Mouse (Mus musculus) layer of hippocampus, adult 9-10 months (tissue): ENCODE data around the gene Sh2d3c.

ENCODE experiments used
- DNase-seq: peaks from one replicate; pipeline ENCODE4 v3.0.0; 2022; ENCODE audit warnings: low spot score

Gene Sh2d3c

DNA sequence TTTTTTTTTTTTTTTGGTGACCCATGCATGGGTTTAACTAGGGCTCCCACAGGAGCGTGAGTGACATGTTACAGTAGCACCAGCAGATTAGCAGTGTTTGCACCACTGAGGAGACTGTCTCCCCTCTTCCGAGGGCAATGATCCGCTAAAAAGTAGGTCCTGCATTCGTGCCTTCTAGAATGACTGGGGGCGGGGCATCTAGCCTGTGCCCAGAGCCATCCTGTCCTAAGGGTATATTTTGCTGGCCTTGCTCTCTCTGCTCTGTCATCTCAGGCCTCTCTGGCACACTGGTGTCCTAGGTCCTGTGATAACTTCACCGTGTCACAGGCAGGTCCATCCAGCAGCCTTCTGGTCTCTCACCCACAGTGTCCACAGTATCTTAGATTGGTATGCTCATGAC lies 21.2 kb upstream of the Sh2d3c start:
- no peak for DNase-seq

DNA sequence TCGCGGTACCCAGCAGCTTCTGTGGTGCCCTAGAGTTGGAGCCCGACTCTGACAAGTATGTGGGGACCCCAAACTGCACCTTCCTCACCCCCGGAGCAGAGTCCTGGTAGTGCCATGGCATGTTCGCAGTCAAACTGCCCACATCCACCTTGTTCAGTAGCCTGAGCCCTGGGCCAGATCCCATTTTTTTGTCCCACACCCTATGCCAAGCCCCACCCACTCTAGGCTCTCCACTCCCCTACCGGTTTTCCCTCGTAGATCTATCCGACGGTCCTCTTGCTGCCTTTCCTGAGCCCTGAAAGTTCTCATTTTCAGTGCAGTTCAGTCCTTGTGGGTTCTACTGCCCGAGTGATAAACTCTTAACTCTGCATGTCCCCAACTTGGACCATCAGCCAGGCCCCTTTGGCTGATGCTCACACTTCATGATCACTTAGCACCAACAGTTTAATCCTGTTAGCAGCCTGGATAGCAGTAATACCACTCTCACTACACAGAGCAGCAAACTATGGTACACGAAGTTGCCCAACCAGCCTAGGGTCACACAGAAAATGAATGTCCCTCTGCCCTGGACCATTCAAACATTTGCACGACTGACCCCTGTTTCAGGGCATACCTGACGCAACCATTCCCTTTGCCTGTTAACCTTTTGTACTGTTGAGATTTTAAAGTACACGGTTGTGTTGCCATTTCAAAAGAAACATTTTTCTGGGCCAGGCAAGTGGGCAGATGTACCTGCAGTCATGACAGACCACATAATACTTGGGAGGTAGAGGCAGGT lies 19.7 kb upstream of the Sh2d3c start:
- DNase-seq = no peak

DNA sequence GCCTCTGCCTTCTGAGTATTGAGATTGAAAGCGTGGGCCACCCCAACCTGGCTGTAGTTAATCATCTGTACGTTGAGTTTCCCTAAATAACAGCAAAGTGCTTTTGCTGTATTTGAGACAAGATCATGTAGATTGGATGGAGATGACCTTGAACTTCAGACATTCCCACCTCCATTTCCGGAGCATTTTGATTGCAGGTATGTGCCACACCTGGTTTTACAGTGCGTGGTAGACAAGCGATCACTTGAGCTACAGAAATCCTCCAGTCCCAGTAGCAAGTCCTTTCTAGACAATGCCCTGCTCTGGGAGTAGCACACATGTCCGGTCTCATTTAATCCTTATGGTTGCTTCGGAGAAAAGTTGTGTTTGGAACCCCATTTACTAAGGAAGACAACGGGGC lies 17.8 kb upstream of the Sh2d3c start:
- DNase-seq = no peak

DNA sequence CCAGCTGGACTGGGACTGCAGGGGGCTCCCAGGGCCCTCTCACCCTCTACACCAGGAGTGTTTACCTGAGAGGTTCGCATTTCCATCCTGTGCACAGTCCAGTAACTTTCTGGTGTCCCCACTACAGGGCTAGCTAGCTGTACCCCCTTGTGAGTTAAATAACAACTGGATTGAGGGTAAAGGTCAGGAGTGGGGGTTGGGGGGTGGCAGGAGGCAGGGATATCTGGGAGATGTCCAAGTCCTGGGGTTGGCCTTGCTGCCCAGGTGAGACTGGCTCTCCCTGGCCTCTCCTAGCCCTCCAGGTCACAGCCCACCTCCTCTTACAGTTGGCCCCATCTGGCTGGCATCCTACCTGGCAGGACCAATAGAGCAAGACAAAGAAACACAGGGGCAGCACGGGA lies 16.8 kb upstream of the Sh2d3c start, which contains the start of gene Fpgs:
Gene Fpgs, minus strand, starts transcription at position 125 of the 401 bp plus-strand sequence.
- DNase-seq = no peak

DNA sequence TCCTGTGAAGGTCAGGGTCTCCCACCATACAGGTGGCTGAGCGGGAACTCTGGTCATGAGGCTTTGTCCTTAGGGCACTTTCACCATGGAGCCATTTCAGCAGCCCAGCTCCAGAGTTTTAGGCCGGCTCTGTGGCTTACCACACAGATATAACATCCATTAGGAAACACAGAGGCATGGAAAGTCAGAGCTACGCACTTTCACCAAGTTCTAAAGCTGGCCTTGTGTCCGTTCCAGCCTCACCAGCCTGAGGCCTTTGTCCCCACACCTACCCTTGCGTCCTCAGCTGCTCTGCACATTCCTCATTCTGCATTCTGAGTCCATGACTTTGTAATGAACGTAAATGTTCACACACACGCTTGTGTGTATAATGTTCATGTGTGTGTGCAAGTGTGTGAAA lies 15.8 kb upstream of the Sh2d3c start:
- no peak for DNase-seq

DNA sequence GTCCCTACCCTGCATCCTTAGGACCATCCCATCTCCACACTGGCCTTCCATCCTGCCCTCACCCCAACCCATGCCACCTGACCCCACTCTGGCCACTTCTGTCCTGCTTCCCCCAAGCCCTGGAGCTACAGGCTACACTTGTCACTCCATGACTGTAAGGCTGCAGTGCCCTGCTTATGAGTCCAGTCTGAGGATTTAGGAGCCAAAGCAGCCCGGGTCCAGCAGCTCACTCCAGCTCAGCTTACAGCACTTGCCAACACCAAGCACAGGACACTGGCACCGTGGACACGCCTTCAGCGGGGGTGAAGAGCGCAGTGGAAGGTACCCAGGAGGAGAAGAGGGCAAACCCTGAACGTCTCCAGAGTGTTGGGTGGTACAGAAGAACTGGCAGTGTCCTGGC lies 13.9 kb upstream of the Sh2d3c start:
- DNase-seq = no peak

DNA sequence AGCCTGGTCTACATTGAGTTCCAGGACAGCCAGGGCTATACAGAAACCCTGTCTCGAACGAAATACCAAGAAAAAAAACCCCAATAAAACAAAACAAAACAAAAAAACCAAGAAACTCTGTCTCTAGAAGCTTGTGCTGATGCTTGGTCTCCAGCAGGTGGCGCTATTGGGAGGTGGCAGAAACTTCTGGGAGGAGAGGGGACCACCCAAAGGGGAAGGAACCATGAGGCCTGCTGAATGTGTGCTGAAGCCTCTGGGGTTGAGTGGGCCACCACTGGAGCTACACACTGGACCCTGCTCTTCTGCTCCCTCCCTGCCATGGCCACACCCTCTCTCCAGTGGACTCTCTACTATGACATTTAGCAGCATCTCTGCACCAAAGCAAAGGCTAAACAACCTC lies 12.2 kb upstream of the Sh2d3c start:
- DNase-seq = no peak

DNA sequence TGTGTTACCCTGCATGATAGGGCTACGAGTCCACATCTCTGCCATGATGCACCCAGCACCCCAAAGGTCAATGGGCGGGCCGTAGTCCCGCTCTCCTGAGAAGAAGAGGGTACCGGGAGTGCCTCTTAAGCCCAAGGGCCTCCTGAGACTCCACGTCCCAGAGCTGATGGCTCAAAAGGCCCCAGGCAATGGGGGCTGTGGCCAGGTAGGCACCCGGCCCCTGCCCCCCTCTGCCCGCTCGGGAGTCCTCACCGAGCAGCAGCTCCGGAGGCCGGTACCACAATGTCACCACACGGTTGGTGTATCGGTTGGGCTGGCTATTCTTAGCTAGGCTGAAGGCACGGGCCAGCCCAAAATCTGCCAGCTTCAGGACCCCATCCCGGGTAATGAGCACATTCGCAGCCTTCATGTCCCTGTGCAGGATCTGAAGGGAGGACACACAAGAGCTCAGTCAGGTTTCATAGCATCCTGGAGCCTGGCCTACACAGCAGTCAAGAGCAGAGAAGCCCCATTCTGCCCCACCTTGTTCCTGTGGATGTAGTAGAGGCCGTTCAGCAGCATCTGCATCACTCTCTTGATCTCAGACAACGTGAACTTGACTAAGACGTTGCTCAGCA lies 11.2 kb upstream of the Sh2d3c start:
- DNase-seq = no peak

DNA sequence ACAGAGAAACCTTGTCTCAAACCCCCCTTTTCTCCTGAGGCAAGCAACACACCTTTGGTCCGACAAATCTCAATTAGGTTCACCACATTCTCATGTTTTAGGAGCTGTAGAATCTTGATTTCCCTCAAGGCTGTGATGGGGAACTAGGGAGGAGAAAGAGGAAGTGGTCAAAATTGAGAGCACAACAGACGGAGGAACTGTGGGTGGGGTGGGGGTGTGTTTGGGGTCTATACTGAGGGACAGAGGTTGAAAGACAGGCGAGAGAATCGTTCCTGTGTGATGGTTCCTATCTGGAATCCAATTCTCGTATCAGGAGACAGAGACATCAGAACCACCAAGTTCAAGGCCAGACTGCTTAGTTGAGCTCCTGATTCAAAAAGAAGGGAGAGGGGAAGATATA lies 10.4 kb upstream of the Sh2d3c start:
- DNase-seq = no peak

DNA sequence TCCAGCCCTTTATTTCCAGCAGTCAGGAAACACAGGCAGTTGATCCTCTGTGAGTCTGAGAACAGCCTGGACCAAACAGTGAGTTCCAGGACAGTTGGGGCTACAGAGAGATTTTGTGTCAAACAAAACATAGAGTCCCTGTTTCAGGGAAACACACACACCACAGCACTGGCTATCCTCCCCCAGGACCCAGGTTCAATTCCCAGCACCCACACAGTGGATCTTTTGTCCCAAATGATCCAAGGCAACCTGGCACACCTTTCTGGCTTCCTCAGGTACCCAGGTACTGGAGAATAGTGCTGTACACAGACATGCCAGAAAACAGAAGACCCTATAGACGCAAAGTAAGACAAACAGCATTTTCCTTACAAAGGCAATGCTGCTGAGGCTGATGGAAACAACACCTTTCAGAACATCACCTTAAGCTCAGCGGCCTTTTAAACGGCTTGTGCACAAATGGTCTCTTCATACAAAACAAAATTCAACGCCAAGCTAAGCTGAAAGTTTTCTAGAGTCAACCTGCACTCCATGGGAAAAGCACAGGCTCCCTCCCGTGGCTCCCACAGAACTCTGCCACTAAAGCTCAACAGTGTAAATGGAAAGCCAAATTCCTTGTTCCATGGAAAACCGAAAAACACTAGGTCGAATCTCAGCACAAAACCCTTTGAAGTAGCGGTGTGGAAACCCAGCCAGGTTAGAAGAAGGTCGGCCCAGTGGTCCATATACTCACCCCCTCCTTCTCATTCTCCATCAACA lies 9.4 kb upstream of the Sh2d3c start:
- DNase-seq = no peak

DNA sequence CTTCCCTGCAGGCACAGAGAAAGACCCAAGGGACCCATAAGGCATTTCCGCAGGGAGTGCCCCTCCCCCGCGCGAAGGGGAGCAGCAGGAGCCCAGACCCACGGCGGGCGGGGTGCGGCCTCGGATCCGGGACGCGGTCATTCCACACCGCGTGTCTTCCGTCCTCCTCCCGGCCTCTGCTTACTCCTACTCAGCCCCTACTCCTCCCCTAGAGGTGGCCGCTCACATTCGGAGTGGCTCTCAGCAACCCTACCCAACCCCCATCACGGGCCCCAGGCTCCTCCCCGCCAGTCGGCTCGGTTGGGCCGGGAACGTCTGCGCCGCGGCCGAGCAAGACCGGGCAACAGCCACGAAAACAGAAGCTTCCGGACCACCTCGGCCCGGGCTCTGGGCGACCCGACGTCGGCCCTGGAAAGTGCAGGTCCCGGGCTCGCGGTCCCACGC lies 8.7 kb upstream of the Sh2d3c start:
- no peak for DNase-seq

DNA sequence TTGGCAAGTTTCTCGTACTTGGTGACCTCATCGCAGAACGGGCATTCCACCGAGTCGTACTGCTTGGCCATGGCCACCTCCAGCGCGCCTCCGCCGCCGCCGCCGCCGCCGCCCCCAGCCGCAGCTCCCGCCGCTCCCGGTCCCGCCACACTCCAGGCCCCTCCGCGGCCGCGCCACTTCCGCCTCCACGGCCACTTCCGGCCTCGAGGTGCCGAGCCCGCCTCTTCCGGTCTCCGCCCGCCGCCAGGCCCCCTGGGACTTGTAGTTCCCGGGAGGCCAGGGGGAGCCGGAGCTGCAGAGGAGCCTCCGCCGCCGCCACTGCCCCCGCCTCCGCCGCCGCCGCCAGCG lies 8.3 kb upstream of the Sh2d3c start:
- DNase-seq = peak; percentile 83

DNA sequence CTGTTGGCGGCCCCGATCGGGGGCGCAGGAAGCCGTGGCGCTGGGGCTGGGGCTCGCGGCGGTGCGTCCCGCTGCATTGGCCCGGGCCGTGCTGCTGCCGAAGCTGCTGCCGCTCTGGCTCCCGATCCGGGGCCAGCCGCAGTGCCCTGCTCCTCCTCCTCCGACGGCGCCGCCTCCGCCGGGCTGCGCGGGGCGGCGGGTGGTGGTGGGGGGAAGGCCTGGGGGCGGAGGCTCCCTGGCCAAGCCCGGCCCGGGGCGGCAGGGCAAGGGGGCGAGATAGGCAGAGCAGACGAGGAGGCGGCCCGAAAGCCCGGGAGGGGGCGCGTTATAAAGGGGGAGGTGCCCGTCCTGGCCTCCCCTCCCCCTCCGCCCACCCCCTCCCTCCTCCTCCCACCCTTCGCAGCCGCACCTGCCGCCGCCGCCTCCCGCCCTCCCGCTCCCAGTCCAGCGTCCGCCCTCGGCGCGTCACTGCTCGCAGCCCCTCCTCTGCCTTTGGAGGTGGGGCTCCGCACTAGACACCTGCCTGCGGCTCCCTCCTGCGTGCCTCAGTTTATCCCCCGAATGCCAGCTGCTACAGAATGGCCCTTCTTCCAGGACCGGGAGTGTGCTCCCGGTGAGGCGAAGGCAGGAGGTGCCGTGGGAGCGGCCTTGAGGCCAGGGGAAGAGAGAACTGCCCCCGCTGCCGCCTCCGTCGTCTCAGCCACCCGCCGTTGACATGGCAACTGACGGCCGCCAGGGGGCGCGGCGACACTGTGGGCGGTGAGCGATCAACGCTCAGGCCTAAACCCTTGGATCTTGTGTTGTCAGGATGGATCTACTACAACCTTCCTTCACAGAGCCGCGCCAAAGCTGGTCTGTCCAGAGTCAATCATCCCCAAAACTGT lies 7.7 kb upstream of the Sh2d3c start, which contains the start of gene Cdk9:
Gene Cdk9, minus strand, starts transcription at position 143 of the 884 bp plus-strand sequence.
- DNase-seq = peak; percentile 94

DNA sequence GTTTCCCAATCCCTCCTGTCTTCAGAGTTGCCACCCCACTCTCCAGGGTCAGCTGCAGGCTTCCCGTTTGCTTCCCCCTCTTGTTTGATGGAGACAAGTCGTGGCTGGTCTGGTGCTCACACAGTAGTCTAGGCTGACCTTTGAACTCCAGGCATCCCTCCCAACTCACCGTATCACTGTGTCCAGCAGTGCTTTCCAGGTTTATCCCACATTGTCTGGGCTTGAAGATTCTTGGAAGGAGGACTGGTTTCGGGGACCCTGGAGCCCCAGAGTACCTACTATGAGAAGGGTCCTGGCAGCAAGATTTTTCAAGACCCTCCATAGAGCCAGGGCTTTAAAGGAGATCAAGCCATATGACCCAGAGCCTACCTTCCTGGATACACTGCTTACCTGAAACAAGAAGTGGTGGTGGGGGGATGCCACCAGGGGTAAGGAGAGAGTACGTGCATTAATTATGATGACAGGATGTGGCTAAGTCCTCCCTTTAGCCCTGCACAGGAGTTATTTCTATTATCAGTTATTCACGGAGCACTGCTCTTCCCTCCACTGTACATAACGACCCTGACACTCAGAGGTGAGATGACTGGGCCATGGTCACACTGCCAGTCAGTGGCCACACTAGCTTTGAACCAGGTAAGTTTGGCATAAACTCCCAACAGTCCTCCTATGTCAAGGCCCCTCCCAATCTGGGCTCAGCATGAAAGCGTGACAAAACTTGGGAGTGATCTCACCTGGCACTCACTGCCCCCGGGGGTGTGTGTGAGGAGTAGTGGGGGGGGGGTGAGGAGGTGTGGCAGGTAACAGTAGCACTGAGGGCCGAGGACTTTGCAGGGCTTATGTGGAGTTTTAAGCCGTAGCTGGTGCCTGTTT lies 6.5 kb upstream of the Sh2d3c start:
- DNase-seq = no peak

DNA sequence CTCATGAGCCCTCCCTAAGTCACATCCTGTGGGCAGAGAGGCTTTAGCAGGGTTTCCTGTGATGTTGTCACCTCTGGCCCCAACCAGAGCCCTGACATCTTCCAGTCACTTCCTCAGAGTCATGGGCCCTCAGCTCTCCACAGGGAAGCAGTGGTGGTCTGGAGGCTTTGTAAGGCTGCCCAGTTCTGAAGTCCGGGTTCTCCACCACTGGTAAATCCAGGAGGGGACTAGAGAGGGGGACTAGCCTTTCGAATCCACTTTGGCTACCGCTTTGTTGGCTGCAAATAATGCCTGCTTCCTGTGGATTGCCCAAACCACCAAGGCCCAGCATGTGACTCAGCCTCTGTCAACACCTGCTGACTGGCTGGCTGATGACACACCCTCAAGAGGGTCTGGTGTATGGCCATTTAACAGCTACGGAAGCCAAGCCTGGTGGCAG lies 5.8 kb upstream of the Sh2d3c start:
- no peak for DNase-seq

DNA sequence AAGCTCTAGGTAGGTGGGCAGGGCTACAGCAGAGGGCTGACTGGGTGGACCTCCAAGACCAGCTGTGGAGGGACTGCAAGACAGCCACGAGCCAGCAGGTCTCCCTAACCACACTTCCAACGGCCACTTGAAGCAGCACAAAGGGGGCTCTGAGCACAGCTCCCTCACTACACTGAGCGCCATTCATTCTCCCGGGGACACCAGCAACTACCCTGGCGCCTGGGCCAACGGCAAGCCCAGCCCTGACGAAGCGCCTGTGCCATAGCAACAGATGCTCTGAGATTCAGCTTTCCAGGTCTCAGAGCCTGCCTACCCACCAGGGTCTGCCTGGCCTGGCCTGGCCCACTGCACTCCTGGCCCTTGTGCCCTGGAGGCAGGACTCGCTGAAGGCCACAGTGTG lies 2.1 kb upstream of the Sh2d3c start:
- DNase-seq = no peak

DNA sequence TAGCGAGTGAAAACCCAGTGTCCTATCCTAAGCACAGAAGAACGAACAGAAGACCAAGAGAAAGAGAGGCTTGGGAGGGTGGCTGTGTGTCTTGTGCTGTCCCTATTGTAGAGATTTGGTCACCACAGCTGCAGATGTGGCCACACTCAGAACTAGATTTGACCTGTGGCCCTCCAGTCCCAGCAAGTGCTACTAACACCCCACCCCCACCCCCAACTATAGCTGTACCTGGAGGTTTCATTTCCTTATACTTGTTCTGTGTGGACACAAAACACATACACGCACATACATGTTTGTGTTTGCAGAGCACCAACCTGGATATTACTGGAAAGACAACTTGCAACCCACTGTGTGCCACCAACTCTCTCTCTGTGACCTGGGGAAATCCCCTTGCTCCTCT lies 802 bp upstream of the Sh2d3c start:
- DNase-seq = no peak

DNA sequence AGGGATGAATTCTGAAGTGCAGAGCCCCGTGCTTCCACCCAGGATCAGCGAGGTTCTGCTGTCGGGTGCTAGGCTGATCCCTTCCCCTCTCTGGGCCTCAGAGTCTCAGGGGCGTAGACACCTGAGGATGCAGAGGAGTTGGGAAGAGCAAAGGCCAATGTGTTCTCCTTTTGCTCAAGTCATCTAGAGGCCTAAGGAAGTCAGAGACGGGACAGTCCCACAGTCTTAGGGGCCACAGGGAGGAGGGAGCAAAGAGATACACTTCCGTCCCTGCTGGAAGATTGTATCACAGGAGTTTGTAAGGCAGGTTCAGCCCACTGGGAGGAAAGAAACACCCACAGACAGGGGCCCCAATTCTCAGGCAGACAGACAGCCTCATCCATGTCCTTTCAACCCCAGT lies 1.2 kb downstream of the Sh2d3c start:
- DNase-seq = no peak

DNA sequence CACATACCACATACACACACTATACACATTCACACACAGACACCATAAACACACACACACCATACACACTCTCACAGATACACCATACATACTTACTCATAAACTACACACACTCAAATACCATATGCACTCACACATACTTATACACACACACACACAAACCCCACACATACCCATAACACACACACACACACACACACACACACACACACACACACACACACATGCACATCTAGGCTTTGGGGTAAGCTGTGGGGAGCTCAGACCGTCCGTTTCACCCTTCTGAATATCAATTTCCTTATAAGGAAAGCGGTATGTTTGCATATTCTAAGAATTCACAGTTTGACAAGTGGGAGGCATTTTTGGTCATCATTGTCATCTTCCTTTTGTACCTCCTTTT lies 1.7 kb downstream of the Sh2d3c start:
- no peak for DNase-seq

DNA sequence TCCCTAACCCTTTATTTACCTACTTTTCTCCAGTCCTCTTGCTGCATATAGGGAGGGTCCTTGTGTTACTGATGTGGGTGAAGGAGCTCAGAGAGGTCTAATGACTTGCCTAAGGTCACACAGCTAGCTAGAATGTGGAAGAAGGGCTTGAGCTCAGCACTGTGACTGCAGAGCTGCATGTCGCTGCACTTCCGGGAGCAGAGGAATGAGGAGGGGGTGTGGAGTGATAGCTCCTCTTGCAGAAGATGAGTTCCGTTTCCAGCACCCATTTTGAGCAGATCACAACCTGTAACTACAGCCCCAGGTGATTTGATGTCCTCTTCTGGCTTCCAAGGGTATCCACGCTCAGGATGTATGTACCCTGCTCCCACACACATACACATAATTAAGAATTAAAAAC lies 3.3 kb downstream of the Sh2d3c start:
- DNase-seq = no peak
